Mouse (Mus musculus) adipocyte (in vitro differentiated cells): Measurements from ENCODE around the gene Il10rb.
"Not testable (repeated sequence)": the region's sequence is repeated elsewhere in the genome, so short reads cannot be mapped to it uniquely, and the experiment has no call there.

Source experiments
- DNase-seq: peaks from one replicate; pipeline ENCODE4 v3.0.0-alpha.2; 2016; ENCODE audit warnings: low spot score

Il10rb gene

GRCm38 (mm10) chr16:91416357-91416756 is 10.4 kb downstream of the Il10rb start:
- DNase-seq, result no peak

DNA sequence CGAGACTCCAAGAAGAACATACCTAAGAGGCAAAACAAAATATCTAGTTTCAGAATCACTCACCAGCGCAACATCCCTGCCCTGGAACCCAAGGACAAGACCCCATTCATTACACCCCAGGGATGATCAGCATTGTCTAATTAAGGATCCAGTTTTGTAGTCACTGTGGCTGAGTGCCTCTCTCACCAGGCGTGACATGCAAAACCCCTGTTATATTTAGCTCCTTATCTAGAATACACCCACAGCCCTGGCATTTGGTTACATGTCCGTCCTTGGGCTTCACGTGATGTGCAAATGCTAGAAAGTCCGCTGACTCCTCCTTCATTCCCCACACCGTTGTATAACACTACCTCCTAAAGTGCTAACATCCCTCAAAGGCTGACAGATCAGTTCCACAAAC is 11.0 kb downstream of the Il10rb start:
- DNase-seq, result no peak

- DNase-seq, result no peak
These were observed 12.6 kb downstream of the Il10rb start for GRCm38 (mm10) chr16:91418531-91418930.

GRCm38 (mm10) chr16:91425816-91426215 is 19.9 kb downstream of the Il10rb start:
- DNase-seq, result no peak

GRCm38 (mm10) chr16:91426586-91426985 is 20.6 kb downstream of the Il10rb start:
- no peak for DNase-seq

DNA sequence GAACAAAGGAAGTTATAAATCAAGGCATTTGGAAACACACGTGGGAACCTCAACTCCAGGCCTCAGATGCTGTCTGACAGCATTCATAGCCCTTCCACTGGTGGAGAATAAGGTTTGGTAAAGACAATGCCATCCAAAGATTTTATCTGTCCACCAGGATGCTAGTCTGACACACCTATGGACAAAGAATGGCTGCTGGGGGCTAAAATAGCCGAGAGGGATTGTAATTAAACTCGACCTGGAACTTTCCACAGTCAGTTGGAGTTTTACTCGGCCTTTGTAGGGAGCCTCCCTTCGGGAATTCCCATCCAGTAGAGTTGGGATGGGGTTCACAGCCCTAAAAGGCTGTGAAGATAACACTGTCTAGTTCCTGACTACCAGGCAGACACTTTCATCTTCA is 21.5 kb downstream of the Il10rb start:
- DNase-seq, result no peak

- no peak for DNase-seq
These were observed 22.4 kb downstream of the Il10rb start for GRCm38 (mm10) chr16:91428259-91428865.

DNA sequence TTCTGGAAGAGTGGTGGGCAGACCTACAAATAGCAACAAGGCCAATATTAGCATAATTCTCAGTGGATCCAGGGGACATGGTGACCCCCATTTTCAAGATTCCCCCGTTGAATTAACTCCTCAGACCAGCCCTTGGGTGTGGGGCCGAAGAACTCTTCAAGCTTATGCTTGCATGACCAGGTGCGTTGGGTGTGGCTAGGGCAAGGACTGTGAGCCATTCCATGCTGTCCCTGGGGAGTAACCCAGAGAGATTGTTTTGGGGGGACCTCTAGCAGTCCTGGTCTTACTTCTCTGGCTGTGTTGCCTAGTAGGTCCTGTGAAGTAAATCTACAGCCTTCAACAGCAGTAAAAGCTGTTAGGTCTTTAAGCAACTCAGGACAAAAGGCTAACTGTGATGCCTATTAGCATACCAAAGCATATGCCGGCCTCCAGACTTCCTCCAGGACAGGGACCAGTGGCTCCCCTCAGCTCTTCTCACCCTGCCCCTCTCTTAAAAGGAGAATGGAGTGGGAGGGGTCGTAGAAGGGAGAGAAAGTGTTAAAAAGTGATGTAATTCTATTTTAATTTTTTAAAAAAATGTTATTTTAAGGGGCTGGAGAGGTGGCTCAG is 26.9 kb downstream of the Il10rb start:
- no peak for DNase-seq

DNA sequence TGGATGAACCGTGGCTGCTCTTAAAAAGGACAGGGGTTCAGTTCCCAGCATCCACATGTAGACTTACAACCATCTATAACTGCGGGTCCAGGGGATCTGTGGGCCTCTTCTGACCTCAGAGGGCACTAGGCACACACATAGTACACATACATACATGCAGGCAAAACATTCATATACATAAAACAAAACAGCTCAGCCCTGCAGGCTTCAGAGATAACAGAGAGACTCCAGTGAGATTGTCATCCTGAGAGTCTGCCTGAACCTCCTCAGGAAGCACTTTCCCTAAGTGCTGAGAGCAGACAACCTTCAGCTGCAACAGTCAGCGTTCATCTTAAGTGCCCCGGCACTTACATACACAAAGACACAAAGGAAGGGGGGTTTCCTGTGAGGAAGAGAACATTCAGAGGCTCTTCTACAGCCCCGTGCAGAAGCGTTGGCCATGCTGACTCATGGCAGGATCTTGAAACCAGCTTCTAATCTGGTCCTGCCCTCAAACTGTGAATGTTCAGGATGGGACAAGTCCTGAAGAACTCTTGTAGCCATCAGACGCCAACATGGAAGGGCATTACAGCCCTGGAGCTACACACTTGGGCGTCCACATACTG is 27.5 kb downstream of the Il10rb start:
- DNase-seq, result no peak

DNA sequence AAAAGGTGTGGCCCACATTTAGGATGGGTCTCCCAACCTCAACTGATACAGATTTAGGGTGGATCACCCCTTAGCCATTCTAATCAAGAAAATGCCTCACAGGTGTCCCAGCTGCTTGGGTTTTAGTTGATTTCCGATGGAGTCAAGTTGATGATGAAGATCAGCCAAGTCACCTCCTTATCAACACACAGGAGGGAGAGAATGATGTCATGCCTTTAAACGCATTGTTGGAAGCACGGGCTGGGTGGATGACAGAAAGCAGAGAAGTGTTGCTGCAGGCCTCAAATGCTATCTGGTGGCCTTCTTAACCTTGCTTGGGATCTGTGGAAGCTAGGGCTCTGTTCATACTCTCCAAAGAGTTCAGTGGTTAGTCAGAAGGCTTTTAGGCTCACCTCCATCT is 28.2 kb downstream of the Il10rb start:
- no peak for DNase-seq

- no peak for DNase-seq
These were observed 32.1 kb downstream of the Il10rb start for GRCm38 (mm10) chr16:91438081-91438480.

GRCm38 (mm10) chr16:91438599-91438998 is 32.6 kb downstream of the Il10rb start:
- DNase-seq, result not testable (repeated sequence)

- peak; percentile 79 for DNase-seq
These were observed 35.4 kb downstream of the Il10rb start for GRCm38 (mm10) chr16:91441366-91441765.

DNA sequence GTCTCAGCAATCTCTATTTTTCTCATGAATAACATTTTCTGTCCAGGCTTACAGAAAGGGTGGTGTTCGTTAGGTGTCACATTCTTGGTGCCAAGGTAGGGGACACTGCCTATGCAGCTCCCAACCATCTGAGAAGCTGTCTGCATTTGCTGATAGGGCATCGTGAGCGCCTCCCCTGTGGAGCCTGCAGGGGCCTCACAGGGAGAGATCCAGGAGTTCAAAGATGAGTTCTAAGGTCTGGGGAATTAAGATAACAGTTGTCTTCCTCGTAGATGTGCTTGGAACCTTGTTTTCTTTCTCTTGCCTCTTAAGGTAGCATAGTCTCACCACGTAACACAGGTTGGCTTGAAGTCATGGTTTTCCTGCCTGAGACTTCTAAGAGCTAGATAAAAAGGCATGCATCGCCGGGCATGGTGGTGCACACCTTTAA is 35.9 kb downstream of the Il10rb start:
- DNase-seq, result no peak

- DNase-seq, result no peak
These were observed 36.5 kb downstream of the Il10rb start for GRCm38 (mm10) chr16:91442446-91442845.

DNA sequence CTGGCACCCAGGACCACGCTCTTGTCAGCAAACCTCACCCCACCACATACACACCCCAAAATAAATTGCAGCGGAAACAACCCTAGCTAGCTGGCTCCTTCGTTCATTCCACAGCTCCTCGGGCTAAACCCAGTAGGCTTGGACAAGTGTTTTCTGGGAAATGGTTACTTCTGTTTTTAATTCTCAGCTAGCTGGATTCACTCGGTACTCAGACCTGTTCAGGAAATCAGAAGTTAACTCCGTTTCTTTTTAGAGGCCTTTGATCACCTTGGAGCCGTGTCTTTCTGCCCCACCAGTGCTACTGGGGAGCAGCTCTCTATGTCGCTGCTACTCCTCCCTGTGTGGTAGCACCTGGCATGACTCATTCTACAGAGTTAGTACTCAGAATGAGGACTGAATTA is 37.2 kb downstream of the Il10rb start:
- no peak for DNase-seq

GRCm38 (mm10) chr16:91444847-91445246 is 38.9 kb downstream of the Il10rb start:
- no peak for DNase-seq

GRCm38 (mm10) chr16:91445566-91445965 is 39.6 kb downstream of the Il10rb start:
- DNase-seq, result no peak

GRCm38 (mm10) chr16:91446778-91447511 is 41.0 kb downstream of the Il10rb start:
- DNase-seq, result no peak

- peak; percentile 65 for DNase-seq
These were observed 41.5 kb downstream of the Il10rb start for GRCm38 (mm10) chr16:91447512-91447900.

DNA sequence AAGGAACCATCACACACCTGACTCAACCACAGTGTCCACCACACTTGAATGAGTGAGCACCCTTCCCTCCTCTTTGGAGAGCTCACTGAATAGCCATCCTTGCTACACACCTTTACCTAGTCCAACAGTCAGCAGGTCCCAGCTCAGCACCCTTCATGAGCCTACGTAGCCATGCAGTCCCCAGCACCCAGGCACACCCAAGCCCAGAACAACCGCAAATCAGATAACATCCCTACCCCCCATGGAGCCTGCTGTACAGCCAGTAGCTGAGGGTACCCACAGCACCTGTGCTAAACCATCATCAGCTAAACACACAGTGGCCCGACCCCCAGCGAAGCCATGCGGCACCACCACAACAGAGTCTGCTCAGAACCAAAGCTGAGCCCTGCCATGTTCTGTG is 42.1 kb downstream of the Il10rb start:
- DNase-seq, result no peak

- DNase-seq, result no peak
These were observed 42.9 kb downstream of the Il10rb start for GRCm38 (mm10) chr16:91448895-91449294.
